Mouse (Mus musculus) CH12.LX (cell line): ENCODE results near the gene Nup210. TPM values are rescaled to one million over a fixed set of nuclear protein-coding genes. Genes with fewer than 3 reads are reported as not detected.

Experiments used
- DNase-seq: peaks from one replicate; pipeline ENCODE4 v3.0.0-alpha.2; 2013; ENCODE audit errors: extremely low read depth
- H3K27ac ChIP-seq: 2 replicates; pipeline ENCODE4 v1.5.1; 2012; ENCODE audit warnings: low read depth, mild to moderate bottlenecking, control low read depth, moderate library complexity; ENCODE audit not compliant: insufficient read depth
- H3K27me3 ChIP-seq: replicated peaks from 2 replicates; pipeline ENCODE3; 2012; ENCODE audit warnings: inconsistent platforms
- H3K36me3 ChIP-seq, 2 experiments: replicated peaks in 1 of 2; 2 replicates each; pipeline versions ENCODE3 to v1.6.1; 2012; ENCODE audit warnings: inconsistent platforms in 1 of 2, low read length in 1 of 2, mild to moderate bottlenecking in 1 of 2, mixed read lengths in 1 of 2, moderate library complexity in 1 of 2; ENCODE audit not compliant: control insufficient read depth in 1 of 2, insufficient read depth in 1 of 2
- H3K4me1 ChIP-seq, 2 experiments: 2 replicates each; pipeline ENCODE4 v1.6.1; 2012; ENCODE audit warnings: inconsistent platforms in 1 of 2, moderate library complexity in 1 of 2; ENCODE audit not compliant: insufficient read depth in 2 of 2, control insufficient read depth in 1 of 2
- H3K4me2 ChIP-seq: 2 replicates; pipeline ENCODE4 v1.6.1; 2012; ENCODE audit warnings: low read depth, mild to moderate bottlenecking, control low read depth; ENCODE audit not compliant: poor library complexity, insufficient read depth, severe bottlenecking
- H3K4me3 ChIP-seq, 3 experiments: fragments of 150-350 bp in 1 of 3; sonication (generic) in 1 of 3; replicated peaks in 1 of 3; 2 replicates each; pipeline versions ENCODE3 to v1.5.1; 2011 to 2012; ENCODE audit warnings: low read depth in 2 of 3, low read length in 2 of 3, mild to moderate bottlenecking in 2 of 3, moderate library complexity in 2 of 3, control low read depth in 1 of 3, improper control_type of control experiment in 1 of 3, inconsistent platforms in 1 of 3, mixed read lengths in 1 of 3; ENCODE audit not compliant: poor library complexity in 1 of 3
- H3K79me2 ChIP-seq: replicated peaks from 2 replicates; pipeline ENCODE4 v1.6.1; 2012; ENCODE audit warnings: mild to moderate bottlenecking, moderate library complexity; ENCODE audit not compliant: control insufficient read depth, poor library complexity, insufficient read depth, severe bottlenecking; ENCODE audit errors: extremely low read depth
- H3K9ac ChIP-seq: 2 replicates; pipeline ENCODE4 v1.6.1; 2012; ENCODE audit warnings: low read depth, mild to moderate bottlenecking, control low read depth, moderate library complexity; ENCODE audit not compliant: insufficient read depth
- H3K9me3 ChIP-seq: replicated peaks from 2 replicates; pipeline ENCODE3; 2012; ENCODE audit warnings: low read length, inconsistent platforms, mixed read lengths
- BHLHE40 ChIP-seq: IDR thresholded peaks from 2 replicates; pipeline ENCODE4 v1.6.1; 2011; ENCODE audit warnings: mild to moderate bottlenecking, low read depth, low read length, improper control_type of control experiment
- CHD1 ChIP-seq: IDR thresholded peaks from 2 replicates; pipeline ENCODE4 v1.6.1; 2012; ENCODE audit warnings: low read depth, low read length, improper control_type of control experiment, inconsistent platforms
- ELF1 ChIP-seq: IDR thresholded peaks from 2 replicates; pipeline ENCODE4 v1.6.1; 2014; ENCODE audit warnings: low read depth, mild to moderate bottlenecking, inconsistent platforms, low read length, improper control_type of control experiment
- KAT2A ChIP-seq: IDR thresholded peaks from 2 replicates; pipeline ENCODE4 v1.6.1; 2012; ENCODE audit warnings: low read length, improper control_type of control experiment, inconsistent platforms; ENCODE audit not compliant: insufficient replicate concordance
- MAX ChIP-seq: IDR thresholded peaks from 2 replicates; pipeline ENCODE4 v1.6.1; 2011; ENCODE audit warnings: low read length, improper control_type of control experiment
- MEF2A ChIP-seq: IDR thresholded peaks from 2 replicates; pipeline ENCODE4 v1.6.1; 2014; ENCODE audit warnings: low read depth, mild to moderate bottlenecking, inconsistent platforms, low read length, improper control_type of control experiment, borderline replicate concordance
- MXI1 ChIP-seq: IDR thresholded peaks from 2 replicates; pipeline ENCODE4 v1.6.1; 2011; ENCODE audit warnings: mild to moderate bottlenecking, low read depth, low read length, improper control_type of control experiment
- NRF1 ChIP-seq: IDR thresholded peaks from 2 replicates; pipeline ENCODE4 v1.6.1; 2014; ENCODE audit warnings: low read depth, mild to moderate bottlenecking, inconsistent platforms, low read length, improper control_type of control experiment, moderate library complexity
- POLR2A ChIP-seq: IDR thresholded peaks from 2 replicates; pipeline ENCODE4 v1.6.1; 2011; ENCODE audit warnings: low read depth, mild to moderate bottlenecking, improper control_type of control experiment, low read length
- RAD21 ChIP-seq: IDR thresholded peaks from 2 replicates; pipeline ENCODE4 v1.6.1; 2011; ENCODE audit warnings: low read depth, mild to moderate bottlenecking, low read length, improper control_type of control experiment, moderate library complexity
- RCOR1 ChIP-seq: conservative IDR thresholded peaks from 2 replicates; pipeline ENCODE4 v1.6.1; 2012; ENCODE audit warnings: low read depth, mild to moderate bottlenecking, inconsistent platforms, low read length, improper control_type of control experiment
- SMC3 ChIP-seq: IDR thresholded peaks from 2 replicates; pipeline ENCODE4 v1.6.1; 2011; ENCODE audit warnings: low read depth, low read length, improper control_type of control experiment
- TBP ChIP-seq: conservative IDR thresholded peaks from 2 replicates; pipeline ENCODE4 v1.6.1; 2011; ENCODE audit warnings: low read depth, low read length, improper control_type of control experiment
- TCF12 ChIP-seq: IDR thresholded peaks from 2 replicates; pipeline ENCODE4 v1.6.1; 2014; ENCODE audit warnings: low read depth, mild to moderate bottlenecking, inconsistent platforms, low read length, improper control_type of control experiment
- UBTF ChIP-seq: IDR thresholded peaks from 2 replicates; pipeline ENCODE4 v1.6.1; 2012; ENCODE audit warnings: low read depth, mild to moderate bottlenecking, inconsistent platforms, low read length, improper control_type of control experiment, moderate library complexity
- USF1 ChIP-seq: IDR thresholded peaks from 2 replicates; pipeline ENCODE4 v1.6.1; 2014; ENCODE audit warnings: low read depth, mild to moderate bottlenecking, inconsistent platforms, low read length, improper control_type of control experiment
- ZC3H11A ChIP-seq: IDR thresholded peaks from 2 replicates; pipeline ENCODE4 v1.6.1; 2012; ENCODE audit warnings: low read depth, mild to moderate bottlenecking, inconsistent platforms, low read length, improper control_type of control experiment
- ZKSCAN1 ChIP-seq: IDR thresholded peaks from 2 replicates; pipeline ENCODE4 v1.6.1; 2012; ENCODE audit warnings: low read depth, inconsistent platforms, low read length, improper control_type of control experiment, borderline replicate concordance
- ZMIZ1 ChIP-seq: IDR thresholded peaks from 2 replicates; pipeline ENCODE4 v1.6.1; 2012; ENCODE audit warnings: low read depth, mild to moderate bottlenecking, inconsistent platforms, low read length, improper control_type of control experiment
- ZNF384 ChIP-seq: IDR thresholded peaks from 2 replicates; pipeline ENCODE4 v1.6.1; 2012; ENCODE audit warnings: low read depth, low read length, improper control_type of control experiment, inconsistent platforms
- dilution Hi-C: fragments of 300-500 bp; cut with MboI; formaldehyde crosslinking; loops from 2 replicates; pipeline ENCODE4 v1.14.3; 2020; ENCODE audit warnings: low sequenced_read_pairs; ENCODE audit not compliant: extremely low pct_unique_long_range_greater_than_20kb, extremely low pct_ligation_motif_present
- in situ Hi-C: fragments of 300-500 bp; cut with MboI; formaldehyde crosslinking; loops from 3 replicates; pipeline ENCODE4 v1.14.3; 2019; ENCODE audit warnings: low sequenced_read_pairs, low pct_ligation_motif_present, low pct_unique_long_range_greater_than_20kb, mixed read lengths
- polyA plus RNA-seq: library from polyadenylated mRNA; unstranded; fragments of >175 nt; gene quantifications from 2 replicates; pipeline ENCODE4 v1.2.1, GENCODE M21; 2012; ENCODE audit warnings: low read depth; ENCODE audit not compliant: insufficient read length
- total RNA-seq, 2 experiments: library from RNA; depleted of rRNA; stranded (reverse); fragments of 300-350 nt in 1 of 2; fragments of >200 nt in 1 of 2; gene quantifications; 2 replicates each; pipeline ENCODE4 v1.2.3; 2012 to 2014

The Nup210 gene
- total and polyA plus RNA-seq, 3 experiments, result 41.9 to 103 (median 73.1) TPM

GRCm38 (mm10) chr6:91162314-91162713 is 45.7 kb upstream of the Nup210 start:
- H3K79me2 ChIP-seq, result no peaks in the 10 kb centered on the region
- no peaks in the 10 kb centered on the region for H3K36me3 ChIP-seq
- H3K9ac ChIP-seq, result no peak overlapping the region
- H3K4me1 ChIP-seq, result no peaks in the 10 kb centered on the region; a peak in 1 of 4 replicates
- H3K4me3 ChIP-seq, result no peak overlapping the region
- DNase-seq, result no peak
- peaks cover 58% of the 10 kb centered on the region for H3K27me3 ChIP-seq
- no peak overlapping the region for H3K4me2 ChIP-seq
- in situ Hi-C loops, result loop anchor here (25.0 kb wide), 1 partner anchor 250 kb away; the partner anchor contains the start of gene Wnt7a
- TF ChIP-seq KAT2A (no peak), RAD21 (no peak), BHLHE40 (no peak), USF1 (no peak), SMC3 (no peak), CHD1 (no peak), TCF12 (no peak), ZKSCAN1 (no peak), TBP (no peak), ZMIZ1 (no peak), ZC3H11A (no peak), RCOR1 (no peak), UBTF (no peak), MEF2A (no peak), NRF1 (no peak), ELF1 (no peak)
- TF ChIP-seq, all 38 proteins: peak for 0
- H3K27ac ChIP-seq, result no peak overlapping the region
- dilution Hi-C loops, result no loop called here
- H3K9me3 ChIP-seq, result no peaks in the 10 kb centered on the region

DNA sequence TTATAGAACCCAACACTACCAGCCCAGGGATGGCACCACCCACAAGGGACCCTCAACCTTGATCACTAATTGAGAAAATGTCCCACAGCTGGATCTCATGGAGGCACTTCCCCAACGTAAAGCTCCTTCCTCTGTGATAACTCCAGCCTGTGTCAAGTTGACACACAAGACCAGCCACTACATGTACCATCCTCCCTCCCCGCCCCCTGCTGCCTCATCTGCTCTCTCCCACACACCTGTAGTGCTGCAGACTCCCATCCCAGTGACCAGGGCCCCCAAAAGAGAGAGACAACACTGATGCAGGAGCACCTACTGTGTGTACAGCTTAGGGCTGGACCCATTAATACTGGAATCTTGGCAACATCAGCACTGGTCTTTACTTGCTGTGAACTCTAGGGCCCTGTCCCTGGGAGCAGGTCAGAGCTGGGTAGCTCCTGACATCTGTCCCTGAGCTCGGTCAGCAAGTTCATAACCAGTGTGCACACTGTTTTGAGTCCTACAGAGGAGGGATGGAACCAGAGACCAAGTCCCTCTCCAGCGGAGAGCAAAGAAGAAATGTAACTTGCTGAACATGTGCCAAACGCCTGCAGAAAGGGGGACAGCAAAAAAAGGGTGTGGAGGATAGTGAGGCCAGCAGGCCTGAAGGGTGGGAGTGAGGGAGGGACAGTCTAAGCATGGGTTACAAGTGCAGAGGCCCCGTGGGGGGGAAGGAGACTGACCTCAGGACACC is 45.0 kb upstream of the Nup210 start:
- TF ChIP-seq MXI1 (no peak), ZNF384 (no peak), UBTF (no peak), POLR2A (no peak), CHD1 (no peak), MAX (no peak)
- Histone ChIP-seq H3K36me3 (no peaks in the 10 kb centered on the region), H3K9ac (no peak overlapping the region), H3K9me3 (no peaks in the 10 kb centered on the region), H3K27ac (no peak overlapping the region), H3K4me1 (peaks cover 0 to 6% of the 10 kb centered on the region in 2 experiments; a peak in 3 of 4 replicates), H3K4me2 (no peak overlapping the region), H3K27me3 (peaks cover 61% of the 10 kb centered on the region), H3K79me2 (no peaks in the 10 kb centered on the region), H3K4me3 (no peak overlapping the region)
- dilution Hi-C loops, result no loop called here
- in situ Hi-C loops, result loop anchor here (25.0 kb wide), 1 partner anchor 251 kb away; the partner anchor contains the start of gene Wnt7a
- DNase-seq, result no peak
